Mouse (Mus musculus): ENCODE results near the gene 6030458C11Rik. TPM values are rescaled to one million over a fixed set of nuclear protein-coding genes. Genes with fewer than 3 reads are reported as not detected.

6030458C11Rik gene
- polyA plus RNA-seq, 1 experiment = 2.9 TPM

DNA sequence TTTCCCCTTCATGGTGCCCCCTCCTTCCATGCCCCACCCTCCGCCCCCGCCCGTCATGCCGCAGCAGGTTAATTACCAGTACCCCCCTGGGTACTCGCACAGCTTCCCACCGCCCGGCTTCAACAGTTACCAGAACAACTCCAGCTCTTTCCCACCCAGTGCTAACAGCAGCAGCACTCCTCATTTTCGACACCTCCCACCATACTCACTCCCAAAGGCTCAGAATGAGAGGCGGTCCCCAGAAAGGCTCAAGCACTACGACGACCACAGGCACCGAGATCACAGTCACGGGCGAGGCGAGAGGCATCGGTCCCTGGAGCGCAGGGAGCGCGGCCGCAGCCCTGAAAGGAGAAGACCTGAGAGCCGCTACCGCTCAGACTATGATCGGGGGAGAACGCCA is 9.8 kb upstream of the 6030458C11Rik start:
- H3K27ac ChIP-seq (ENCODE audit: insufficient read depth, low read depth, low read length) = no peak overlapping the region
- H3K36me3 ChIP-seq (ENCODE audit: control insufficient read depth, insufficient read depth, low read length) = peaks cover 42% of the 10 kb centered on the region
- H3K4me3 ChIP-seq (ENCODE audit: low read depth, low read length) = no peak overlapping the region
- TF ChIP-seq POLR2A (IDR thresholded peaks at IDR 0.05; ENCODE audit: low read depth, low read length) (no peak), CTCF (IDR thresholded peaks at IDR 0.05; ENCODE audit: extremely low read depth, insufficient read length, insufficient replicate concordance, low read depth, low read length) (no peak)
- 97% methylated on average over 24 of the region's 24 CpGs for WGBS
- H3K4me1 ChIP-seq (ENCODE audit: control insufficient read depth, insufficient read depth, insufficient read length, low read length) = peaks cover 2% of the 10 kb centered on the region; the same call in 1 of the 2 replicates
- H3K27me3 ChIP-seq (ENCODE audit: control insufficient read depth, insufficient read depth, low read length) = no peaks in the 10 kb centered on the region

DNA sequence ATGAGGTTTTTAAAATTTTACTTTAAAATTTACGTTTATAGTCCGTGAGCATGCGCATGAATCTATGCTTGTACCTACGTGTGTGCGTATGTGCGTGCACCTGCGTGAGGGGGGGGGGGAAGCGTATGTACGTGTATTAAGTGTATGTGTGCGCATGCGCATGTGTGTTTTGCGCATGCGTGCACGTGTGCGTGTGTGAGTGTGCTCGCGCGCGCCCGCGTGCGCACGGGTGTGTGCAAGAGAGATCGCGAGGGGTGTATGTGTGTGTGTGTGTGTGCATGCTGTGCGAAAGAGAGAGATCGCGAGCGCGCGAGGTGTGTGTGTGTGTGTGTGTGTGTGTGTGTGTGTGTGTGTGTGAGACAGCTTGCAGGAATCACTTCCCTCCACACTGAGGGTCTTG is 8.9 kb upstream of the 6030458C11Rik start:
- TF ChIP-seq POLR2A (IDR thresholded peaks at IDR 0.05; ENCODE audit: low read depth, low read length) = no peak
- TF ChIP-seq CTCF (IDR thresholded peaks at IDR 0.05; ENCODE audit: extremely low read depth, insufficient read length, insufficient replicate concordance, low read depth, low read length) = no peak
- WGBS = 98% methylated on average over 31 of the region's 31 CpGs

DNA sequence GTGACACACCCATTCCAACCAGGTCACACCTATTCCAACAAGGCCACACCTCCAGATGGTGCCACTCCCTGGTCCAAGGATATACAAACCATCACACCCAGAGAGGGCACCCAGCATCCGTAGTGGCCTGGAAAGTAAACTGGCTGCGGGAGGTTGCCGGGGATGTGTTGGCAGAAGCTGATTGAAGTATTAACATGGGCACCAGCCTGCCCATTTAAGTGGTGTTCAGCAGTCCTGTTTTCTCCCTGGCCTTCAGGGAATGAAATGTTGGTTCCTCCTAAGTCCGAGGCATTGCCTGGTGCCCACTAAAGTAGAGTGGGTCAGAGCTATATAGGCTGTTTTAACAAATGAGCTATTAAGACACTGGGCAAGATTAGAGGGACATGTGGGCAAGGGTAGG is 8.2 kb upstream of the 6030458C11Rik start:
- no peak overlapping the region for H3K27ac ChIP-seq (ENCODE audit: insufficient read depth, low read depth, low read length)
- H3K4me1 ChIP-seq (ENCODE audit: control insufficient read depth, insufficient read depth, insufficient read length, low read length) = peaks cover 2% of the 10 kb centered on the region; the same call in 1 of the 2 replicates
- H3K27me3 ChIP-seq (ENCODE audit: control insufficient read depth, insufficient read depth, low read length) = no peaks in the 10 kb centered on the region
- no peak overlapping the region for H3K4me3 ChIP-seq (ENCODE audit: low read depth, low read length)
- TF ChIP-seq CTCF (IDR thresholded peaks at IDR 0.05; ENCODE audit: extremely low read depth, insufficient read length, insufficient replicate concordance, low read depth, low read length) (no peak), POLR2A (IDR thresholded peaks at IDR 0.05; ENCODE audit: low read depth, low read length) (no peak)
- H3K36me3 ChIP-seq (ENCODE audit: control insufficient read depth, insufficient read depth, low read length) = peaks cover 35% of the 10 kb centered on the region
- 88% methylated on average over 4 of the region's 4 CpGs for WGBS

More for the DNA sequence above, 8.9 kb upstream of the 6030458C11Rik start:
- Histone ChIP-seq H3K4me3 (ENCODE audit: low read depth, low read length) (no peak overlapping the region), H3K36me3 (ENCODE audit: control insufficient read depth, insufficient read depth, low read length) (peaks cover 42% of the 10 kb centered on the region), H3K27me3 (ENCODE audit: control insufficient read depth, insufficient read depth, low read length) (no peaks in the 10 kb centered on the region), H3K27ac (ENCODE audit: insufficient read depth, low read depth, low read length) (no peak overlapping the region), H3K4me1 (ENCODE audit: control insufficient read depth, insufficient read depth, insufficient read length, low read length) (peaks cover 2% of the 10 kb centered on the region; the same call in 1 of the 2 replicates)

DNA sequence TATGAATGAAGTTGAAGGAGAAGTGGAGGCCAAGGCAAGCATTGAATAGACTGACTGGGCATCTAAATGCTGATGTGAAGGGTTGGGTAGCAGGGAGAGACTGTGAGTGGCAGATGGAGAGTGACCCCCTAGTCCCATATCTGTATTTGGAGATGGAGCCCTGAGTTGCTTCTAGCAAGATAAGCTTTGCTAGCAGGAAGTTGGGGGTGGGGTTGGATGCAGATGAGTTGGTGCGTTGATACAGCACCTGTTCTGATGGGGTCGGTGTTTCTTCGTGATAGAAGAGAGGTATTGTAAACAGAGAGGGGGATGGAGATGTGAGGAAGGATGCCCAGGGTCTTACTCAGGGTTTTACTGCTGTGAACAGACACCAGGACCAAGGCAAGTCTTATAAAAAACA is 5.4 kb upstream of the 6030458C11Rik start:
- no peak for TF ChIP-seq POLR2A (IDR thresholded peaks at IDR 0.05; ENCODE audit: low read depth, low read length)
- TF ChIP-seq CTCF (IDR thresholded peaks at IDR 0.05; ENCODE audit: extremely low read depth, insufficient read length, insufficient replicate concordance, low read depth, low read length) = no peak
- Histone ChIP-seq H3K4me1 (ENCODE audit: control insufficient read depth, insufficient read depth, insufficient read length, low read length) (peaks cover 4% of the 10 kb centered on the region; the same call in 1 of the 2 replicates), H3K27ac (ENCODE audit: insufficient read depth, low read depth, low read length) (no peak overlapping the region), H3K27me3 (ENCODE audit: control insufficient read depth, insufficient read depth, low read length) (no peaks in the 10 kb centered on the region), H3K4me3 (ENCODE audit: low read depth, low read length) (no peak overlapping the region), H3K36me3 (ENCODE audit: control insufficient read depth, insufficient read depth, low read length) (peaks cover 20% of the 10 kb centered on the region)
- WGBS = 91% methylated on average over 3 of the region's 3 CpGs

DNA sequence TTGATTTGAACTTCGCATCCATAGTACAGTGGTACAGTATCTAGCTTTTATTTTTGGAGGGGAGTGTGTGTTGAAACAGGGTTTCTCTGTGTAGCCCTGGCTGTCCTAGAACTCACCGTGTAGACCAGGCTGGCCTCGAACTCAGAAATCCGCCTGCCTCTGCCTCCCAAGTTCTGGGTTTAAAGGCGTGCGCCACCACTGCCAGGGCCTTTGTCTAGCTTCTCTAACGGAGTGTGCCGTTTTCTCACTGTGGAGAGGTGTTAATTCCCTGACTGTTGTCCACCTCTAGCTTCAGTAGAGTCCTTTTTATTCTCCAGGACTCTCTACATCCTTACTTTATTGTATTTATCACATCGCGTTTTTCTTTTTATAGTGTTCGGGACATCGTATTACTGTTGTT is 959 bp upstream of the 6030458C11Rik start:
- H3K27ac ChIP-seq (ENCODE audit: insufficient read depth, low read depth, low read length) = no peak overlapping the region
- TF ChIP-seq POLR2A (IDR thresholded peaks at IDR 0.05; ENCODE audit: low read depth, low read length) (no peak), CTCF (IDR thresholded peaks at IDR 0.05; ENCODE audit: extremely low read depth, insufficient read length, insufficient replicate concordance, low read depth, low read length) (no peak)
- peak overlapping the region; percentile 97 for H3K4me3 ChIP-seq (ENCODE audit: low read depth, low read length)
- WGBS = 52% methylated on average over 12 of the region's 12 CpGs
- H3K36me3 ChIP-seq (ENCODE audit: control insufficient read depth, insufficient read depth, low read length) = peaks cover 13% of the 10 kb centered on the region
- peaks cover 4% of the 10 kb centered on the region; the same call in 1 of the 2 replicates for H3K4me1 ChIP-seq (ENCODE audit: control insufficient read depth, insufficient read depth, insufficient read length, low read length)
- H3K27me3 ChIP-seq (ENCODE audit: control insufficient read depth, insufficient read depth, low read length) = no peaks in the 10 kb centered on the region

DNA sequence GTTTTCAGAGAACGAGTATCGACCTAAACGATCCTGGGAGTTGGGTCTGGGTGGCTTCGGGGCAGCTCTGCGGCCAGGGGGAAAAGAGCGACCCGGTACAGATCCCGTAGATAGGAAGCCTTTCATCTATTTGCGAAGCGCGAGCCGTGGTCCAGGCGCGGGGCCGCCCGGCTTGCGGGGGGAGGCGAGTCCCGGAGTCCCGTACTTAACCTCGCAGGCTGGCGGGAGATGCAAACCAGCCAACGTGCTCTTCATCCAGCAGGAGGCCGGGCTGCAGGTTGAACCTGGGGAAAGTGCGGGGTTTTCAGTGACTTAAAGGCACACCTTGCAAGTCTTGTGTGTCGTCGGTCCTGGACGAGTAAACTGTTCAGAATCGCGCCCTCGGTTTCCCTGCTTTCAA is 516 bp upstream of the 6030458C11Rik start:
- peaks cover 4% of the 10 kb centered on the region; the same call in 1 of the 2 replicates for H3K4me1 ChIP-seq (ENCODE audit: control insufficient read depth, insufficient read depth, insufficient read length, low read length)
- peak overlapping the region; percentile 97 for H3K4me3 ChIP-seq (ENCODE audit: low read depth, low read length)
- H3K36me3 ChIP-seq (ENCODE audit: control insufficient read depth, insufficient read depth, low read length) = peaks cover 13% of the 10 kb centered on the region
- no peaks in the 10 kb centered on the region for H3K27me3 ChIP-seq (ENCODE audit: control insufficient read depth, insufficient read depth, low read length)
- TF ChIP-seq CTCF (IDR thresholded peaks at IDR 0.05; ENCODE audit: extremely low read depth, insufficient read length, insufficient replicate concordance, low read depth, low read length) = no peak
- no peak for TF ChIP-seq POLR2A (IDR thresholded peaks at IDR 0.05; ENCODE audit: low read depth, low read length)
- H3K27ac ChIP-seq (ENCODE audit: insufficient read depth, low read depth, low read length) = peak overlapping the region; percentile 9; the same call in 1 of the 2 replicates
- under 1% methylated on average over 31 of the region's 31 CpGs for WGBS

DNA sequence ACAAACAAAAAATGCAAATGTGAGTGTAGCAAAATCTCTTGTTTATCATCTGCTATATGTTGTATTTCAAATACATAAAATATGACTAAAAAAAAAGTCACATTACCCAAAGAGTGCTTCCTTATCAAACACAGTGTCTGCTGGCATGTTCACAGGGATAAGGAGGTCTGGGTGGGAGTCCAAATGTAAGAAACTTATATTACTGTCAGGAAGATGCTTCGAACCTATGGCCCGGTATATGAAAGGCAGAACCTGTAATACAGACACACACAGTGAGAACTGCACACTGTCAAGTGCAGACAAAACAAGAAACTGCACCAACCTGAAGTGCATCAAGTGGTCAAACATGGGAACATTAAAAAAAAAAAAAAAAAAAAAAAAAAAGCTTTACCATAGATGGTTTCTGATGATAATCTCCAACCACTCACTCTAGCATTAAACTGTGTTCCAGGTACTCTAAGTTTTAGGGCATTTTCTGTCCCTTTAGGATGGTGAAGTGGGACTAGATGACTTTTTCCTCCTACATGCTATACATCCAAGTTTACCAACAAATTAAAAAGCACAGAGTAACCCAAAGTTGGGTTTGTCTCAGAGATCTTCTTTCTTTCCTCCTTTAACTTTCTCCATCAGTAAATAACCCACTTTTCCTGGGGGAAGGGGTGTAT is 862 bp downstream of the 6030458C11Rik start:
- H3K4me1 ChIP-seq (ENCODE audit: control insufficient read depth, insufficient read depth, insufficient read length, low read length) = peaks cover 2% of the 10 kb centered on the region; the same call in 1 of the 2 replicates
- TF ChIP-seq CTCF (IDR thresholded peaks at IDR 0.05; ENCODE audit: extremely low read depth, insufficient read length, insufficient replicate concordance, low read depth, low read length) (no peak), POLR2A (IDR thresholded peaks at IDR 0.05; ENCODE audit: low read depth, low read length) (no peak)
- WGBS = 94% methylated on average over 2 of the region's 2 CpGs
- H3K36me3 ChIP-seq (ENCODE audit: control insufficient read depth, insufficient read depth, low read length) = peaks cover 18% of the 10 kb centered on the region
- no peaks in the 10 kb centered on the region for H3K27me3 ChIP-seq (ENCODE audit: control insufficient read depth, insufficient read depth, low read length)
- H3K27ac ChIP-seq (ENCODE audit: insufficient read depth, low read depth, low read length) = no peak overlapping the region
- no peak overlapping the region for H3K4me3 ChIP-seq (ENCODE audit: low read depth, low read length)

All from small intestine, adult 2 months (tissue).